Mouse (Mus musculus) urinary bladder, postnatal 4 days (tissue): ENCODE data around the gene Cfhr1.

Source experiments
- DNase-seq, 2 experiments: peaks; one replicate each; pipeline ENCODE4 v3.0.0; 2021 to 2022; ENCODE audit warnings: low spot score in 2 of 2

Gene Cfhr1

GRCm38 (mm10) chr1:139560024-139560423 lies at the start of gene Cfhr1:
TSS of gene Cfhr1 (minus strand) at chr1:139560272.
- DNase-seq: no peak

- DNase-seq: no peak
Measured at GRCm38 (mm10) chr1:139551311-139551710, 8.8 kb downstream of the Cfhr1 start.

DNA sequence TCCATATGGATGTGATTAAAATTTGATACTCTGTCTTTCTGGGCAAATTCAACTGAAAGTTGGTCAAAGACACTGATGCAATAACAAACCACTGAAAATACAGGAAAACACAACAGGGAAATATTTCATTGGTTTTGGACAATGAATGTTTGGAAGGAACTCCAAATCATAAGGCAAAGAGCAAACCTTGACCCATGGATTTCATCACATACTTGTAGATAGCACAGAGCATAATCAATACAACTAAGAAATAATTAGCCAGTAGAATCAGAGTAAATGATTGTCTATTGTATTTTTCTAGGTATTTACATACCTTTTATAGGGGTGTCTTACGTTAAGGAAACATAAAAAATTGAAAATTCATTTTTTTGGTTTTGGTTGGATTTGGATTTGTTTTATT lies 11.5 kb downstream of the Cfhr1 start:
- DNase-seq: no peak

- no peak for DNase-seq
Measured at GRCm38 (mm10) chr1:139514556-139514955, 45.5 kb downstream of the Cfhr1 start.

DNA sequence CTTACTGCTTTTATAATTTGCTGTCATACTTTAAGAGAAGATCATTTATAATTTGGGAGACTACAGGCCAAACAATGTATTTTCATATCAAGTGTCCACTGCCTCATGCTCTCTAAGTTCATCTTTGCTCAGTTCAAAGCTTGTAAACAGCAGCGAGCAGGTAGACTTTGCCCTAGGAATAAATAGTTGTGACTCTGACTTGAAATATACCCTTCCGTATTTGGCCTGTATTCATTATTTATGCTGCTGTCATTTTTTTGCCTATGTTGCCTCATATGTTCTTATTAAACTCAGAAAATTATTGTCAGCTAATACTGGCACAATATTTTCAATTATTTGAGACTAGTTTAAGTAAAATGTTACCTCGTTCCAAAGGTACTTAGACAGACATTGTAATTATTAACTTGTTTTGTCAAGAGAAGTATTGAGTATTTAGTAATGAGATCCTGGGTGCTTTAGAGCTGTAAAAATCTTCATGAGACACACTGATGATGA lies 58.8 kb downstream of the Cfhr1 start, which contains the start of gene F13b:
F13b (plus strand) TSS at position 445 of the 495 bp plus-strand sequence.
- no peak for DNase-seq

- DNase-seq: no peak
Measured at GRCm38 (mm10) chr1:139499751-139500150, 60.3 kb downstream of the Cfhr1 start.
